Mouse (Mus musculus): Measurements from ENCODE around the gene Cbx4. TPM values are rescaled to one million over a fixed set of nuclear protein-coding genes. Genes with fewer than 3 reads are reported as not detected.

The Cbx4 gene
- polyA plus RNA-seq, 1 experiment, result 49.2 TPM

- H3K4me1 ChIP-seq, result peaks cover 54% of the 10 kb centered on the region
These were observed 48.9 kb downstream of the Cbx4 start for GRCm38 (mm10) chr11:119036934-119037779.

GRCm38 (mm10) chr11:119036447-119036846 lies 49.6 kb downstream of the Cbx4 start:
- peaks cover 10% of the 10 kb centered on the region for H3K36me3 ChIP-seq (replicated peaks; ENCODE audit: low read length)
- no peaks in the 10 kb centered on the region for H3K9me3 ChIP-seq
- H3K27me3 ChIP-seq (replicated peaks), result peaks cover 80% of the 10 kb centered on the region
- peak overlapping the region; percentile 62 for H3K4me3 ChIP-seq (replicated peaks)
- peaks cover 47% of the 10 kb centered on the region for H3K4me1 ChIP-seq
- no peak for TF ChIP-seq GATA1 (IDR thresholded peaks at IDR 0.05; ENCODE audit: borderline replicate concordance, low read length)
- no peak for TF ChIP-seq FLI1 (IDR thresholded peaks at IDR 0.05; ENCODE audit: low read length)

More at GRCm38 (mm10) chr11:119036934-119037779, 48.9 kb downstream of the Cbx4 start:
- Histone ChIP-seq H3K9me3 (no peaks in the 10 kb centered on the region), H3K27me3 (replicated peaks) (peaks cover 82% of the 10 kb centered on the region), H3K4me3 (replicated peaks) (peak overlapping the region; percentile 53), H3K36me3 (replicated peaks; ENCODE audit: low read length) (peaks cover 10% of the 10 kb centered on the region)
- TF ChIP-seq FLI1 (IDR thresholded peaks at IDR 0.05; ENCODE audit: low read length), result no peak
- TF ChIP-seq GATA1 (IDR thresholded peaks at IDR 0.05; ENCODE audit: borderline replicate concordance, low read length), result no peak

- H3K4me1 ChIP-seq, result peaks cover 43% of the 10 kb centered on the region
- H3K4me3 ChIP-seq (replicated peaks), result no peak overlapping the region
- TF ChIP-seq GATA1 (IDR thresholded peaks at IDR 0.05; ENCODE audit: borderline replicate concordance, low read length) (no peak), FLI1 (IDR thresholded peaks at IDR 0.05; ENCODE audit: low read length) (no peak)
- H3K9me3 ChIP-seq, result no peaks in the 10 kb centered on the region
- H3K36me3 ChIP-seq (replicated peaks; ENCODE audit: low read length), result peaks cover 10% of the 10 kb centered on the region
- peaks cover 81% of the 10 kb centered on the region for H3K27me3 ChIP-seq (replicated peaks)
These were observed 50.3 kb downstream of the Cbx4 start for GRCm38 (mm10) chr11:119035686-119036165.

- Histone ChIP-seq H3K27me3 (replicated peaks) (peaks cover 86% of the 10 kb centered on the region), H3K36me3 (replicated peaks; ENCODE audit: low read length) (peaks cover 10% of the 10 kb centered on the region), H3K4me1 (peaks cover 39% of the 10 kb centered on the region), H3K9me3 (no peaks in the 10 kb centered on the region), H3K4me3 (replicated peaks) (peak overlapping the region; percentile 46)
- TF ChIP-seq FLI1 (IDR thresholded peaks at IDR 0.05; ENCODE audit: low read length) (no peak), GATA1 (IDR thresholded peaks at IDR 0.05; ENCODE audit: borderline replicate concordance, low read length) (no peak)
These were observed 50.8 kb downstream of the Cbx4 start for GRCm38 (mm10) chr11:119035094-119035685.

GRCm38 (mm10) chr11:119034635-119035034 lies 51.4 kb downstream of the Cbx4 start:
- TF ChIP-seq FLI1 (IDR thresholded peaks at IDR 0.05; ENCODE audit: low read length) (no peak), GATA1 (IDR thresholded peaks at IDR 0.05; ENCODE audit: borderline replicate concordance, low read length) (no peak)
- H3K9me3 ChIP-seq, result no peaks in the 10 kb centered on the region
- peaks cover 87% of the 10 kb centered on the region for H3K27me3 ChIP-seq (replicated peaks)
- H3K4me1 ChIP-seq, result peaks cover 33% of the 10 kb centered on the region
- peaks cover 10% of the 10 kb centered on the region for H3K36me3 ChIP-seq (replicated peaks; ENCODE audit: low read length)
- no peak overlapping the region for H3K4me3 ChIP-seq (replicated peaks)

- H3K9me3 ChIP-seq, result no peaks in the 10 kb centered on the region
- peaks cover 7% of the 10 kb centered on the region for H3K36me3 ChIP-seq (replicated peaks; ENCODE audit: low read length)
- peaks cover 32% of the 10 kb centered on the region for H3K4me1 ChIP-seq
- no peak for TF ChIP-seq GATA1 (IDR thresholded peaks at IDR 0.05; ENCODE audit: borderline replicate concordance, low read length)
- no peak for TF ChIP-seq FLI1 (IDR thresholded peaks at IDR 0.05; ENCODE audit: low read length)
- peaks cover 91% of the 10 kb centered on the region for H3K27me3 ChIP-seq (replicated peaks)
- H3K4me3 ChIP-seq (replicated peaks), result peak overlapping the region; percentile 67
These were observed 52.0 kb downstream of the Cbx4 start for GRCm38 (mm10) chr11:119033874-119034558.

Other genes starting within 250 kb of the Cbx4 start
- gene Rbfox3, start 174.6 kb downstream of the Cbx4 start, polyA plus RNA-seq (2012; ENCODE audit: insufficient read depth, low replicate concordance), result 0.03 TPM in 1 of 2 replicates, not detected in the other
- gene Enpp7, start 98.0 kb downstream of the Cbx4 start, polyA plus RNA-seq (2012; ENCODE audit: insufficient read depth, low replicate concordance), result not detected in 2 replicates
- 0.46 TPM in 1 of 2 replicates, not detected in the other for gene Cbx2, start 63.3 kb downstream of the Cbx4 start, polyA plus RNA-seq (2012; ENCODE audit: insufficient read depth, low replicate concordance)
- gene Cbx8, start 45.3 kb downstream of the Cbx4 start, polyA plus RNA-seq (2012; ENCODE audit: insufficient read depth, low replicate concordance), result 2.7 and 7.4 TPM in 2 replicates
- gene Tbc1d16, start 142.3 kb upstream of the Cbx4 start, polyA plus RNA-seq (2012; ENCODE audit: insufficient read depth, low replicate concordance), result 0.85 TPM in 1 of 2 replicates, not detected in the other
- gene Ccdc40, start 142.4 kb upstream of the Cbx4 start, polyA plus RNA-seq (2012; ENCODE audit: insufficient read depth, low replicate concordance), result 1.7 and 4.3 TPM in 2 replicates
- gene Gaa, start 181.7 kb upstream of the Cbx4 start, polyA plus RNA-seq (2012; ENCODE audit: insufficient read depth, low replicate concordance), result 44.2 and 58.6 TPM in 2 replicates
- 41.8 and 111 TPM in 2 replicates for gene Eif4a3, start 213.9 kb upstream of the Cbx4 start, polyA plus RNA-seq (2012; ENCODE audit: insufficient read depth, low replicate concordance)
- gene Card14, start 221.5 kb upstream of the Cbx4 start, polyA plus RNA-seq (2012; ENCODE audit: insufficient read depth, low replicate concordance), result not detected in 2 replicates

All from megakaryocyte, embryonic 14.5 days (primary cell).